Mouse (Mus musculus): Measurements from ENCODE around the gene Ctcfl.

GRCm38 (mm10) chr2:173048041-173048745, 71.1 kb downstream of the Ctcfl start:
- TF ChIP-seq CTCF (IDR thresholded peaks at IDR 0.05 in 2 of 3, conservative IDR thresholded peaks at IDR 0.05 in 1 of 3; ENCODE audit: control insufficient read depth in 1 of 3, insufficient read depth in 1 of 3, low read depth in 2 of 3, low read length in 3 of 3, poor library complexity in 1 of 3, severe bottlenecking in 1 of 3) (no peak), POLR2A (IDR thresholded peaks at IDR 0.05; ENCODE audit: control insufficient read depth in 1 of 2, insufficient read depth in 1 of 2, low read depth in 1 of 2, low read length in 2 of 2, poor library complexity in 1 of 2) (no peak), CHD2 (IDR thresholded peaks at IDR 0.05; ENCODE audit: low read length) (no peak), RCOR1 (IDR thresholded peaks at IDR 0.05; ENCODE audit: low read depth, low read length) (no peak), MAX (IDR thresholded peaks at IDR 0.05; ENCODE audit: low read length) (no peak), UBTF (IDR thresholded peaks at IDR 0.05; ENCODE audit: borderline replicate concordance, insufficient read depth, low read depth, low read length) (no peak), E2F4 (IDR thresholded peaks at IDR 0.05; ENCODE audit: borderline replicate concordance, low read depth, low read length) (no peak), EP300 (IDR thresholded peaks at IDR 0.05; ENCODE audit: low read depth in 1 of 2, low read length in 2 of 2) (no peak), TCF12 (IDR thresholded peaks at IDR 0.05; ENCODE audit: low read depth, low read length) (no peak), ELF1 (IDR thresholded peaks at IDR 0.05; ENCODE audit: low read depth, low read length) (no peak), TAL1 (IDR thresholded peaks at IDR 0.05; ENCODE audit: low read length) (no peak), MEF2A (IDR thresholded peaks at IDR 0.05; ENCODE audit: extremely low read depth, insufficient replicate concordance, low read depth, low read length, poor library complexity, severe bottlenecking) (no peak), BHLHE40 (IDR thresholded peaks at IDR 0.05; ENCODE audit: borderline replicate concordance, low read depth, low read length) (no peak), SIN3A (IDR thresholded peaks at IDR 0.05; ENCODE audit: low read length) (no peak)

Measured in MEL (cell line).